Mouse (Mus musculus): Measurements from ENCODE around the gene Krt80.

GRCm38 (mm10) chr15:101315378-101315777, 54.6 kb downstream of the Krt80 start:
- TF ChIP-seq CTCF (IDR thresholded peaks at IDR 0.05; ENCODE audit: low read depth, low read length) (no peak), POLR2A (IDR thresholded peaks at IDR 0.05; ENCODE audit: borderline replicate concordance, low read depth, low read length) (no peak)

All from bone marrow macrophage, adult 2 months (primary cell).